Mouse (Mus musculus): ENCODE measurements around the gene Macf1.
A peak's percentile ranks its signal among the peaks of the same experiment; 100 is the strongest.
"Not testable (repeated sequence)": the region's sequence is repeated elsewhere in the genome, so short reads cannot be mapped to it uniquely, and the experiment has no call there.

Macf1 gene

DNA sequence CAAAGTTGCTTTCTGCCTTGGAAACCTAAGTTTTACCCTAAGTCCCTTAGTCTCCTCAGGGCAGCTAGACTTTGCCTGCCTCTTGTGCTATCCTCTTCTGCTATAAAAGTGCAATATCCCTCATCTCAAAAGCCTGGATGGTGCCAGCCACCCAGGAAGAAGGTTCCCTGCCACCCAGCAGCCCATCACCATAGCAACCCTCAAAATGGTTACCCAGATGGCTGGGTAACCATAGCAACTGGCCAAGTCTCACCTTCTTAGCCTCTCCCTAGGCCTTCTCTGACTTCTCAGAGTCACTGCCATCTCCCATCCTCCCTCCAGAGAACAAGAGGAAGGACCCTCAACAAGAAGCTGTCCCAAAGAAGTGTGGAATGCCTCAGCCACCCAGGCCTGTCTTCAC lies 13.6 kb downstream of the Macf1 start:
- DNase-seq (ENCODE audit: low read depth), result no peak

DNA sequence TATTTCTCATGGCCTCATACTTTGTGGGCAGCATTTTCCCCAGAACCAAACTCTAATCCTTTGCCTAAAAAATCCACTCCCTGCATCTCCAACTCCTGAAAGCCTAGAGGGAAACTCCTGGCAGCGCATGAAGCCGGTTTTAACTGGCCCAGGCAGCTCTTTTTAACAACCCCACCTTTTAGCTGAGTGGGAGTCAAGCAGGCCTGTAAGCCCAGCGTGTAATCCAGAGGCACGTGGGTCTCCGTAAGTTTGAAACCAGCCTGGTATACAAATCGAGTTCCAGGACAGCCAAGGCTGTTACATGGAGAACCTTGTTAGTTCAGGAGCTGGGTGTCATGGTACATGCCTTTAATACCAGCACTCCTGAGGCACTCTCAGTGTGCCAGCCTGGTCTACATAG lies 14.5 kb downstream of the Macf1 start:
- DNase-seq (ENCODE audit: low read depth), result no peak

DNA sequence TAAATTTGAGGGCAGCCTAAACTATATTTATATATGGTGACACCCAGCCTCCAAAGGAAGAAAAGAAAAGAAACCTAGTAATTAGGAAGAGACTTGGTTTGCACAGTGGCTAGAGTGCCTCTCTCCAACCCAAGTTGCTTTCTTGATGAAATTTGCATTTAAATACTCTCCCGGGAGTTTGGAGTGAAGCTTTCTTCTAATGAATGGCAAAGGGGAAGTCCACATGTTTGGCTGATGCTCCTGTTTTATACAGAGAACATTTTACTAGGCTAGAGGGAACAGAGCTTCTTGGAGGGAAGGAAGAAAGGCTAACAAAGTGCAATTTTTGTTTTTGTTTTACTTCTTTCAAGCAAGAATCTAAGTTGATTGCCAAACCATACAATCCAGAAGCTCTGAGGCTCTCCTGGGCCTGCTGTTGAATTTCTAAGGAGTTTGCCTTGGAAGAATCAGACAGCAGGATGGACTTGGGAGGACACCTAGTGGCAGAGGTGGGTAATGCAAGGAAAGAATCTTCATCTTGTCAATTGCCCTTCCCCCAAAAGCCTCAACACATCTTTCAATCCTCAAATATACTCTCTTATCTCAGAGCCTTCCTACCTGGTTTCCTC lies 16.8 kb downstream of the Macf1 start:
- DNase-seq (ENCODE audit: low read depth), result peak; percentile 73

DNA sequence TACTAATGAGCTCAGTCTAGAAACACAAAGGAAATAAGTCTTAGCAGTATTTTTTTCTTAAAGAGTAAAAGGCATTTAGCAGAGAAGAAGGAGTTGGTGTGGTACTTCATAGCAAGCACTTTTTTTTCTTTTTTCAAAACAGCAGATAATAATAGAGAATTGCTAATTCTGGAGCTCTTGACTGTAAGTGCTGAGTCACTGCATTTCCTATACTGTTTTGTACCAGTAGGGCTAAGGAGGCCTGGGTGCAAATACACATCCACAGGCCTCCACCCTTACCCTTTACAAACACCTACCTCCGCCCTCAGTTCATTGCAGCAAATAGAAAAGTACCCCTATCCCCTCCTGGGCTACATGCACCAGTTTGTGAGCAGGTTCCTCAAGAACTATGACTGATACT lies 17.6 kb downstream of the Macf1 start:
- DNase-seq (ENCODE audit: low read depth), result peak; percentile 49

DNA sequence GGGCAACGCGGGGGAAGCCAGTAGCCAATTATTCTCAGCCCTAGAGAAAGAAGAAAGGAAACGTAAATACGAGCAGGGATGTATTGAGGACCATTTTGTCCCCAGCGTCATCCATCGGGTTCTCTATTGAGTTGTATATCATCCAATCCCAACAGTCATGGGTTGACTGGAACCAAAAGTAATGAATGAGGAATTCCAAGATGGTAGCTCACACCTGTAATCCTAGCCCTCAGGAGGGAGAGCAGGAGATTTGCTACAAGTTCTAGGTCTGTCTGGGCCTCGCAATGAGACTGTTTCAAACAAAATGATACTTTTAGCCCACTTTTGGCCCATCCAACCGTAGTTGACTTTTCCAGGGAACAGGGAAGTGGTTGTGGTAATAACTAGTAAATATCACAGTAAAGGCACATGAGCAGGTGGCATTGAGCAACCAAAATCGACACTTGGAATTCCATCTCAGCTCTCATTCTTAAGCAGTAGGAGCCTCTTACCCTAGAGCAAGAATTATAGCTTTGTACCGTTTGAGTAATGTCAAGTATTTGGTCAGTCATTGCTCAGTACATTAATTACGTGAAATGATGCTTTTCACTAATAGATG lies 18.4 kb downstream of the Macf1 start:
- no peak for DNase-seq (ENCODE audit: low read depth)

DNA sequence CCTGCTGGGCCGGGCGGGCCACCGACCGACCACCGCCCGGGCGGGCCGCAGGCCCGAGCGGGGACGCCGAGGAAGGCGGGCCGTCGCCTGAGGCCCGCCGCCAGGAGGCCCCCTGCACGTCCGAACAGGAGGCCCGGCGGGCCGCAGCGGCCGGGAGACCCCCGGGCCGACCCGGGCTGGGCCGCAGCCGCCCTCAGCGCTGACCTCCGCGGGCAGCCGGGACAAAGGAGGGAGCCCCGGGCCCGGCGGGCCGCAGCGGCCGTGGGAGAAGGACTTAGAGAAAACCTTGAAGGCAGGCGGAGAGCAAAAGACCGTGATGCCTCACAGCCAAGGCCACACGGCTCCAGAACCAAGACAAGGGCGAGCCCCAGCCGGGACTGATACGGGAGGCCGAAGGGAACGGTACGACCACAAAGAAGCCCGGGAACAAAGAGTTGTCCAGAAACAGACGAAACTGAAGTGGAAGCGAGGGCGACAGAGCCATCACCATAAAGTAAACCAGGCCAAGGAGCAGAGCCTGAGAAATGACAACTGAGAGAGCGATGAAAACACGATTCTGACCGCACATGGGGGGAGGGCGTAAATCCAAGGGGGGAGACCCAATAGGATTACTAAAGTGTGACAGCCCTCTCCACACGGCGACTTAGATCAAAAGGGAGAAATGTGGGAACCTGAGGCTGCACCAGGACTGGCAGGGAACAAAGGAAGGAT lies 19.1 kb downstream of the Macf1 start:
- DNase-seq (ENCODE audit: low read depth), result peak; percentile 21

DNA sequence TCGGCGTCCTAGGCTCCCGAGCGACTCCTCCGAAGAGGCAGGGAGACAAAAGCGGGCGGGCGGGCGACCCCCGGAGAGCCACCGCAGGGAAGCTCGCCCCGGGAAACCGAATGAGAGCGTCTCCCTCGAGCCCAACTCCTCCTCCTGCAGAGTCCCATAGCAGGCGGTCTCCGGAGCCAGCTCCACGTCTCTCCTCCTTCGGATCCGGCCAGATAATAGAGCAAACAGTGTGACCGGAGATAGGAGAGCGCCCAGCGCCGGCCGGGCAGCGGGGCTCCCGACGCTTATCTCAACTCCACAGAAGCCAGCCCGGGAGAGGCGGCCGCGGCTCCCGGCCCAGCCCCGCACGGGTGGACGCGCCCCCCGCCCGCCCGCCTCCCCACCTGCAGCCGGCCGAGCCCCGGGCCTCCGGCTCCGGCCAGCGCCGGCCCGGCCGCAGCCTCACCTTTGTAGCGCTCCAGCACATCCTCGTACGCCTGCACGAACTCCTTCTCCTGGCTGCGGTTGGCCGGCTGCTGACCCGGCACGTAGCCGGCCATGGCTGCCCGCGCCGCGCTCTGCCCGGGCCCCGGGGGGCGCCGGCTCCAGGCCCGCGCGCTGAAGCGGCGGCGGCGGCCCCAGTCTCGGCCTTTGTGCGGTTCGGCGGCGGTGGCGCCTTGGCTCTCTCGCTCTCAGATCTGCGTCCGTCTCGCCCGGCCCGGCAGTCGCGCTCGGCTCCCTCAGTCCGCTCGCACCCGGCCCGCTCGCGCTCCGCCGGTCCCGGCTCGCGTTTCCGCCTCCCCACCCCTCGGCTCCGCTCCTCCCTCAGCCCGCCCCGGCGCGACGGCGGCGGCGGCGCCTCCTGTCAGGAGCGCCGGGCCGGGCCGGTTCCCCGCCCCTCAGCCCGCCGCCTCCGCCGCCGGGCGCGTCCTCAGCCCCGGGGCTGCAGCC lies 19.9 kb downstream of the Macf1 start:
- no peak for DNase-seq (ENCODE audit: low read depth)

DNA sequence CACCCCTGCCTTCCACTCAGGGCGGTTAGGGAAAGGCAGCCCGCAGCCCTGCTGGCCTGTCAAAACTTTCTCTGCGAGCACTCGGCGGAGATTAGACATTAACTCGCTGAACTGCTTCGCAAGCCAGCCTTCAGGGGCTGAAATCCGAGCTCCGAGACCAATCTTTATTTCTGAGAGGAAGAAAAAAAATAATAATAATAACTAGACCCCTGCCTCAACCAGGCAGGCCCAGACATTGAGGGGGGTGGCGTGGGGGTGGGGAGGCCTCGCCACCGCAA lies 20.5 kb downstream of the Macf1 start:
- DNase-seq (ENCODE audit: low read depth), result no peak

DNA sequence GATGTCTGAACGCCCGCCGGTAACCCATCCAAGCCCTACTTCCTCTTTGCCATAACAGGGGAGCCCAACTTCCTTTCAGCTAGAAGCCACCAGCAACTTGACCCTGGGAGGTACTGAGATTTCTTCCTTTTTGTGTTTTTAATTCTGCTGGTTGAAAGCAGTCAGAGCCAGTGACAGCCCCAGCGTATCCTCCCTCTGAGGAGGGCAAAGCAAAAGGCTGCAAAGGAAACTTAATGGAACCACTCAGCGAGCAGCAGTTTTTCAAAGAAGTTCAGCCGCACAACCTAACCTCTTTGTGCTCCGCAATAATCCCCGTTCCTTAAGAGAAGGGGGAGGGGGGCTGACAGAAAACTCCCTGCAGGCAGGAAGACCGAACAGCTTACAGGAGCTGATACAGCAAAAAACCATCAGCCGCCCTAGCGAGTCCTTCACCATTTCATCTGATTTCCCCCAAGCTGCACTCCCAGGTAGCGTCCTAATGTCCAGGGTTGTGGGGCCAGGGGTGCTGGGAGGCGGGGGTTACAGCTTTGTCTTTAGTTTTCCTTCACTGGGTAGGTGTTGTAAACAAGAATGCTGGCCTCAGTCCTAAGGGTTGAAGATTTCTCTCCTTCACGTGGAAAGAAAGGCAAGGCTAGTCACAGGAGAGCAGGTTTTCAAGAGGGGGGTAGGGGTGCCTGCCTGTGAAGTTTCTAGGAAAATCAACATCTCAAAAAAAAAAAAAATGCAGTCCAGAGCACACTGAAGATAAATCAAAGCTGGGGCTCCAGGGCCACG lies 21.1 kb downstream of the Macf1 start:
- peak; percentile 27 for DNase-seq (ENCODE audit: low read depth)

DNA sequence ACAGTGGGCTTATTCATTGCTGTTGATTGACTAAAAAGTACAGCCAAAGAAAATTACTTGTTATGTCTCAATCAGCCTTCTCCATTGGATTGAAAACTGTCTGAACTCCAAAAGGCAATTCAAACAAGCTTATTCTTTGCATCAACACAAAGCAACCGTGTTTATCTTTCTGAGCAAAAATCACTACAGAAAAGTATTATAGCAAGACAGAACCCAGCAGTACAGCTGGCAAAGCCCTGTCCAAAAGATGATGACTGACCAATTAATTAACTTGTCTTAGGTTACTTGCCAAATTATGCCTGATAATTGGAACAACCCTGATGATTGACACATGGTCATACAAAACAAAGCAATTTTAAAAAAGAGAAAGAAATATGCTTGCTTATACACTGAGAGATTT lies 26.0 kb downstream of the Macf1 start:
- no peak for DNase-seq (ENCODE audit: low read depth)

DNA sequence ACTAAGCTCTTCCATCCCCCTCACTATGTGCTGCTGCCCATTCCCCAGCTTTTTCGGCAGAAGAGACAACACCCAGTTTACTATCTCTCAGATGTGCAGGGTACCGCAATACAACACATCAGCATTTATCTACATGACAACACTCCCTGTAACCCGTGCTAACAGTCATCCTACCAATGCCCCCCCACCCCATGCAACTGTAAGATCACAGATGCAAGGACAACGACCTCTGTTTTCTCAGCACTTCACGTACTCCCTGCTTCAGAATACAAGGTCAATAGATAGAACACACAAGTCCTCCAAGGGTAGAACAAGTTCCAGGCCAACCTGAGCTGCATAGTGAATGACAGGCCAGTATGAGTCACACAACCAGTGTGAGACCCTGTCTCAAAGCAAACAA lies 28.9 kb downstream of the Macf1 start:
- no peak for DNase-seq (ENCODE audit: low read depth)

DNA sequence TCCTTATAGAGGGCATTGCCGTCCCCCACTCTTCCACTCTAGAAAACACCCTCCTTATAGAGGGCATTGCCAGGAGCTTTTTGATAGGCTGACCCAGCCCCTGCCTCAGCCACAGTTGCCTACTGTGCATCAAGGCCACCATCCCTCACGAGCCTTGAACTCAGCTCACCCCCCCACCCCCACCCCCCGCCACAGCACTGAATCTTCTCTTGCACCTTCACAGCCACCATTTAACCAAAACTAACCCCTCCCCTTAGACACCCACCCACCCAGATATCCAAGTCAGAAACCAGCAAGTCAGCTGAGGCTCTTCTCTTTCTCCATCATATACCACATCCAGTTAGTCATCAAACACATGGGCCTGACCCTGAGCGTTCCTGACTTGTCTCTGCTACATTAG lies 29.6 kb downstream of the Macf1 start:
- no peak for DNase-seq (ENCODE audit: low read depth)

DNA sequence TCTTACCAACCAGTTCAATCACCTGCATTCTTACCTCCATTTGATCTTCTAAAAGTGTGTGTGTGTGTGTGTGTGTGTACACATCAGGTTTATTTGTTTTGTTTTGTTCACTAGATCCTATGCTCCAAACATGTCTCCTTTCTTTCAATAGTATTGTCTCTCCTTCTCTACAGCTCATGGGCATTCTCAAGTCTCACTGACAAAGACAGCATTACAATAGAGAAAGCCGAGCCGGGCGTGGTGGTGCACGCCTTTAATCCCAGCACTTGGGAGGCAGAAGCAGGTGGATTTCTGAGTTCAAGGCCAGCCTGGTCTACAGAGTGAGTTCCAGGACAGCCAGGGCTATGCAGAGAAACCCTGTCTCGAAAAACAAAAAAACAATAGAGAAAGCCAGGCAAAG lies 30.7 kb downstream of the Macf1 start:
- not testable (repeated sequence) for DNase-seq (ENCODE audit: low read depth)

DNA sequence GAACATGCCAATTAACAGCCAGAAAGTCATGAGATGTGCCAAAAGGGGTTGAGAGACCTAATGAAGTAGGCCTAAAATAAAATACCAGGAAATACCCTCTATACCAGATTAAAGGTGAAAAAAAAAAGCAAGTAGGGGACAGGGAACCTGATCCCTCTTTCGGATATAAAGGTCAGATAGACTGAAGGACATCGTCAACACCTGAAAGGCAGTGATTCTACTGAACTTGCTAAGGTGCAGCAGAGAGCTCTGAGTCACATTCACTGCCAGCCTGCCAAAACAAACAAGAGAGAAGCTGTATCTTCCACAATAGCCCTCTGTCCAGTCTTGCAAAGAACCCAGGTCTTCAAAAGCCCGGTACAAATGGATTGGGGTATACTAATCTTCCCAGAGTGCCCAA lies 32.0 kb downstream of the Macf1 start:
- DNase-seq (ENCODE audit: low read depth), result no peak

DNA sequence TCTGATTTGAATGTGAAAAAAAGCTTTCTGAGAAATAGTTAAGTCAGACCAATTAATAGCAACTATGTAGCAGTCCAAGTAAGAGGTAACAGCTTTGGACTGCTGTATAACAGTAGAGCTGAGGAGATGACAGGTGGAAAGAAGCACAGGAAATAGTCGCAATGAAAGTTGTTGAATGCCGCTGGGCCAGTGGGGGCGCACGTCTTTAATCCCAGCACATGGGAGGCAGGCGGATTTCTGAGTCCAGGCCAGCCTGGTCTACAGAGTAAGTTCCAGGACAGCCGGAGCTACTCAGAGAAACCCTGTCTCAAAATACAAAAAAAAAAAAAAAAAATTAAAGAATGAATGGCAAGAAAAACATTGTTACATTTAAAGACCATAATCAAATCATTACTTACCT lies 35.0 kb downstream of the Macf1 start:
- no peak for DNase-seq (ENCODE audit: low read depth)

DNA sequence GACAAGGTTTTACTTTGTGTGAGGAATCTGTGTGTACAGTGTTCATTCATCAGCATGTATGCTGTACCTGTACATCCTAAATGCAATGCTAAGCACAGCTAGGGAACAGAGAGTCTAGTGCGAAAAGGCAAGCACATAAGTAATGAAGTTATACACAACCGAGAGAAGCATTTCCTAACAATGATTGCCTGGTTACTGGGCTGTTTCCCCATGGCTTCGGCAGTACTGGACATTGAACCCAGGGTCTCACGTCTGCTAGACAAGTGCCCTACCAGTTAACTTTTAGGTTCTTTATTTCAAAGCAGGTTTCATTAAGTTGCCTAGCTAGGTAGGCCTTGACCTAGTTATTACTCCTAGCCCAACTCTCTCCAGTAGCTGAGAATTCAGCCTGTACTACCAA lies 36.5 kb downstream of the Macf1 start:
- DNase-seq (ENCODE audit: low read depth), result no peak

DNA sequence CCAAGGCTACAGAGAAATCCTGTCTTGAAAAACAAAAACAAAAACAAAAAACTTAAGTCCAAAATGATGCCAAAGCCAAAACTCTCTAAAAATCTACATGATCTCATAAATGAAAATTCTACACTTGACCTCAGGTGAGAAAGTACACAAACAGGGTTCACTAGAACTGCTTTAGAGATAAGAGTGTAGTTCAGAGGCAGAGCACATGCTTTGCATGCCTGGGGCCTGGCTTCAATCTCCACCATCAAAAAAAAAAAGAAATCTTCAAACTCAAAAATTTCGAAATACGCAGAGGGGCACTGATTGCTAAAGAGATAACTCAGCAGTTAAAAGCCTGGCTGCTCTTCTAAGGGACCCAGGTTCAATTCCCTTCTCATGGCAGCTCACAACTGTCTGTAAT lies 37.1 kb downstream of the Macf1 start:
- DNase-seq (ENCODE audit: low read depth), result no peak

DNA sequence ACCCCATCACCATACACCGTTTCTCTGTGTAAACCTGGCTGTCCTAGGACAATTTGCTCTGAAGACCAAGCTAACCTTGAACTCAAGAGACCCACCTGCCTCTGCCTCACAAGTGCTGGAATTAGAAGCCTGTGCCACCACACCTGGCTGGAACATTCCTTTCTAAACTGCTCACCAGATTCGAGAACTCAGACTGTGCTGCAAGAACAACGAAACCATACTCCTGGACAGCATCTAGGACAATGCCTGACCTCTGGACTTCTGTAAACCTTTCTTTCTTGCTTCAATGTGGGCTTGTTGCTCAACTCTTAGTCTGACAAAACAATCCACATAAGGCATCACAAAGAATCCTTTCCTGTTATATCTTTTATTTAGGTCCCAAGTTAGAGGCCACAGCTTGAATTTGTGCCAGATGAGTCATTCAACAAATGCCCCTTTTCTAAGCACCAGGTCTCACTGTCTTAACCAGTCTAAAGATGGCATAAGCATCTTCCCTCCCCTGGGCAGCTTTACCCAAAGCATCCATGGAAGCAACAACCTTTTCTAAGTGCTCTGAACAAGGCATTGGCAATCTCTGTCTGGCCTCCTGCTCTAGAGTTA lies 38.8 kb downstream of the Macf1 start:
- peak; percentile 73 for DNase-seq (ENCODE audit: low read depth)

DNA sequence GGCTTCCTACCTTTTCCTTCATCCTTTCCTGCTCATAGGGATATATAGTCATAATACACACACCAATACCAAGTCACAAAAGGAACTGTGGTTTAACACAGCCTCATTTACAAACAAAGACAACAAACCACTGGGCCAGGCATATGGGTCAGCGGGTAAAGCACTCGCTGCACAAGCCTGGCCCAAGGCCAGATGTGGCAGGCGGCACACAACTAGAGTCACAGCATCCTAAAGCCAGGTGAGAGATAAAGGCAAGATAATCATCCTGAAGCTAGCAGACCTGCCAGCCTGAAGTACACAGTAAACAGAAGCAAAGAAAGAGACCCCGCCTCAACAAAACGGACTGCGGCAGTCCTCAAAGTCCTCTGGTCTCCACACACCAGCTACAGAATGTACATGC lies 40.6 kb downstream of the Macf1 start:
- DNase-seq (ENCODE audit: low read depth), result no peak

DNA sequence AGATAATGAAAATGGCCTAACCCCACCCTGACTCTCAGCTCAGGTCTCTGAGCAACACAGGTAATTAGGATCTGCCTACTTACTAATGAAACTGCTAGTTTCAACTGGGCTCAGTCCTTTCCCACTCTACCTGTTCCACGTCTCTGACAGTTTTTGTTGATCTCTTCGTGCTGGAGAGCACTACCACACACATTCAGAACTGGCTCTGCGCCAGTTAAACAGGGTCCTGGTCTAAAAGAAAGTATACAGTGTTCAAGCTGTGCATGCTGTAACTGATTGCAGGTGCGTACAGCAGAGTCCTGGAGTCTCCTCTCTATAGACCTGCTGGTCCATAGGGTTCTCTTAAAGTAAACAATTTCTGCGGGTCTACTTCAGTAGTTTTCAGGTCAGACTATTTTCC lies 41.3 kb downstream of the Macf1 start:
- DNase-seq (ENCODE audit: low read depth), result no peak

DNA sequence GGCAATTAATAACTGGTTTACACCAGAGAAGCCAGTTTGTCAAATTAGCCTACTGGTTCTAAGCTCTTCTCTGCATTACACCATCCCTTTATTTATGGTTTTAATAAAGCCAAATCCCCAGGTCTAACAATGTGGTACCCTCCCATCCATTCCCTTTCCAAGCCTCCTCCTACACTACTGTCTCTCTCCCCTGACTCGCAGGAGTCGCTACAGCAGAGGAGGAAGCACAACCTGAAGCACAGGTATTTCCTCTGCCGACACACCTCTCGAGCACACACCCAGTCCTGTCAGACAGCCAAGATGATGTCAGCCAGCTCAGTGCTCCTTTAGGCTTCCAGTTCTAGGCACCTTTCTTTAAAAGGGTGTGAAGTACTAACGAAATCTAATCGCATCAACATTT lies 47.0 kb downstream of the Macf1 start:
- no peak for DNase-seq (ENCODE audit: low read depth)

DNA sequence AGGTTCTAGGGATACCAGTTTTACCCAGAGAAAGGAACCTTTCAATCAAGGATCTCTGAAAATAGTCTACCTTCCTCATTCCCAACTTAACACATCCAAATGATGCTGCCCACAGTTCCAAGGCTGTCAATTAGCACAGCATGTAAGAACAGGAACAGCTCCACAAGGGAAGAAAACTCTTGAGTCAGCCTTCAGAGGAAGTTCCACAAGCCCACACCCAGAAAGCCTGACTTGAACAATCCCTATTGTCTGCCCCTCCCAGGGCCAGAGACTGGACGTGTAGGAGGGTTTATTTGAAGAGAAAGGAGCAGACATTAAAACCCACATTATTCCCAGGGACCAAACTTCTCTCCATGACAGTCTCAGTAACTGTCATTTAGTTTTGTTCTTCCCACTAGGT lies 48.7 kb downstream of the Macf1 start:
- no peak for DNase-seq (ENCODE audit: low read depth)
